Mouse (Mus musculus) right cerebral cortex, postnatal 4 days (tissue): ENCODE measurements around the gene Stk25.
"Not testable (repeated sequence)": the region's sequence is repeated elsewhere in the genome, so short reads cannot be mapped to it uniquely, and the experiment has no call there.

Experiments
- DNase-seq: peaks from one replicate; pipeline ENCODE4 v3.0.0-alpha.2; 2022

Stk25 gene

GRCm38 (mm10) chr1:93658559-93658958 is at the start of gene Stk25:
Gene Stk25, minus strand, starts transcription at chr1:93658659.
- not testable (repeated sequence) for DNase-seq

- DNase-seq, result no peak
Measured at GRCm38 (mm10) chr1:93705389-93705788, 46.9 kb upstream of the Stk25 start.

GRCm38 (mm10) chr1:93704341-93704740 is 45.9 kb upstream of the Stk25 start:
- DNase-seq, result no peak

- no peak for DNase-seq
Measured at GRCm38 (mm10) chr1:93703472-93704048, 45.1 kb upstream of the Stk25 start.

GRCm38 (mm10) chr1:93702106-93702505 is 43.6 kb upstream of the Stk25 start:
- no peak for DNase-seq

- no peak for DNase-seq
Measured at GRCm38 (mm10) chr1:93699159-93699558, 40.7 kb upstream of the Stk25 start.

- DNase-seq, result no peak
Measured at GRCm38 (mm10) chr1:93697317-93697716, 38.9 kb upstream of the Stk25 start.

- no peak for DNase-seq
Measured at GRCm38 (mm10) chr1:93694966-93695365, 36.5 kb upstream of the Stk25 start.

- DNase-seq, result no peak
Measured at GRCm38 (mm10) chr1:93693943-93694342, 35.5 kb upstream of the Stk25 start.

- DNase-seq, result no peak
Measured at GRCm38 (mm10) chr1:93693502-93693901, 35.0 kb upstream of the Stk25 start.

GRCm38 (mm10) chr1:93692773-93693172 is 34.3 kb upstream of the Stk25 start:
- DNase-seq, result no peak

GRCm38 (mm10) chr1:93691786-93692357 is 33.4 kb upstream of the Stk25 start:
- no peak for DNase-seq

- DNase-seq, result no peak
Measured at GRCm38 (mm10) chr1:93691106-93691505, 32.6 kb upstream of the Stk25 start.

- DNase-seq, result no peak
Measured at GRCm38 (mm10) chr1:93689901-93690496, 31.5 kb upstream of the Stk25 start.

GRCm38 (mm10) chr1:93688154-93688553 is 29.7 kb upstream of the Stk25 start:
- DNase-seq, result no peak

- DNase-seq, result no peak
Measured at GRCm38 (mm10) chr1:93686961-93687320, 28.5 kb upstream of the Stk25 start.

- peak; percentile 74 for DNase-seq
Measured at GRCm38 (mm10) chr1:93686245-93686960, 27.9 kb upstream of the Stk25 start.

- peak; percentile 84 for DNase-seq
Measured at GRCm38 (mm10) chr1:93685401-93686244, 27.2 kb upstream of the Stk25 start, which contains the start of gene Bok. Gene Bok, plus strand, starts transcription at chr1:93685660.

GRCm38 (mm10) chr1:93679889-93680568 is 21.6 kb upstream of the Stk25 start:
- no peak for DNase-seq

GRCm38 (mm10) chr1:93678386-93678785 is 19.9 kb upstream of the Stk25 start:
- DNase-seq, result no peak

- DNase-seq, result no peak
Measured at GRCm38 (mm10) chr1:93672682-93673081, 14.2 kb upstream of the Stk25 start.

- no peak for DNase-seq
Measured at GRCm38 (mm10) chr1:93669941-93670340, 11.5 kb upstream of the Stk25 start.
